Mouse (Mus musculus): ENCODE results near the gene Tspan2.

Tspan2 gene

DNA sequence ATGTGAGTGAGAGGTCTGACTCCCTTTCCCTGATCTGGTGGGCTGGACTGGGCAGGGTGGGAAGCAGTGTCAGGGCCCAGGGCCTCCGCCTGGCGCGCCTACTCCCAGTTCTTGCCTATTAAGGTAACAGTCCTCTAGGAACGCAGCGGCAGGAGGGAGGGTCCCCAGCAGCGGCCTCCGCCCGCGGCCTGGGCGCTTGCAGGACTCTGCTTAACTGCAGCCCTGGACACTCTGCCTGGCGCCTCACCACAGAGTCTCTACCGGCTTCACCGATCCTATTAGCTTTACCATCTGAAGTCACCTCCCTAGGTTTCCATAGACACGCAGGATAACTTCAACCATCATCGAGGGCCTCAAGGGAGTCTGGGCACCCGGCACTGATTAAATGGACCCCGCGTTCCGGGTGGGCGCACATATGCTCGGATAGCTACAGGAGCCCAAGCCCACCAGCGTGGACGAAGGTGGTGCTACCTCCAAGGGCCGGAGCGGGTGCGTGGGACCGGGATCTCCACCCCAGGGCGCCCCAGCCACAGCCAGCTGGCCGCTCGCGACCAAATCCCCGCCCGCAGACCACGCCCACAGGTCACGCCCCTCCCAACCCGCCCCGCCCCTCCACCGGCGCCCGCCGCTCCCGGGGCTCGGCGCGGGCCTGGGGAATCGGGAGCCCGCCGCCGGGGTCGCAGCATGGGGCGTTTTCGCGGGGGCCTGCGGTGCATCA lies at the start of gene Tspan2:
Gene Tspan2, plus strand, starts transcription at position 217 of the 718 bp plus-strand sequence.
- in situ Hi-C loops (cut with MboI): loop anchor here (10.0 kb wide), 1 partner anchor 260 kb away; the partner anchor contains the start of gene Sike1

DNA sequence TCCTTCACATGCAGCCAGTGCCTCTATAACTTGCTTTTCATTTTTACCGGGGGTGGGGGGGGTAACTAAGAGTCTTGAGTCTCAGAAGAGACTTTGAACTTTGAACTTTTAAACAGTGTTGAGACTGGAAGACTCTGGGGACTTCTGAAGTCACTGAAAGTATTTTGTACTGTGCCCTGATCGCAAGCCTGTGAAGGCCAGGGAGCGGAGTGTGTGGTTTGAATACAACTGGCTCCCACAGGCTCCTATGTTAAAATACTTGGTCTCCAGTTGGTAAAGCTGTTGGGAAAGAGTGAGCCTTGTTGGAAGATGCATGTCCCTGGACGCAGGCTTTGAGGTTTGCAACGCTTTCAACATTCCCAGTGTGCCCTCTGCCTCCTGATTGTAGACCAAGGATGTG lies 47.5 kb upstream of the Tspan2 start:
- in situ Hi-C loops (cut with MboI): loop anchor here (25.0 kb wide), 1 partner anchor 1200 kb away; no protein-coding TSS in a partner anchor

DNA sequence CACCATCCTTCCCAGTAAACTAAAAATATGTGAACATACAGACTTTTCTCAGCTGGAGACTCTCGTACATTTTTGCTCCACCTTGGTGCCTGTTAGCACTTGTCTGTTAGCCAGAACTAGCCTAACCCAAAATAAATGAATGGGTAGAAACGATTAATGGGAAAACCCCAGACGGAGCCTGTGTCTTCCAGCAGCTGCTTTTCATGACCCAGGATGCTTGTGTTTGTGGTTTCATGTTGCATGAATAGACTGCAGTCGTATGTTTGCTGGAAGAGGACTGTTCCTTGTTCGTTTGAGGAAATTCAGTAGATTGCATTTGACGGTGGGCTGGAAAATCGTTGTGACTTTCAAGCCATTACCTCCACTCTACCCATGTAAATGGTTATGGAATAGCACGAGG lies 46.5 kb upstream of the Tspan2 start:
- in situ Hi-C loops (cut with MboI): loop anchor here (25.0 kb wide), 1 partner anchor 1201 kb away; no protein-coding TSS in a partner anchor

GRCm38 (mm10) chr3:102691802-102692484 lies 42.4 kb upstream of the Tspan2 start:
- in situ Hi-C loops (cut with MboI): loop anchor here (25.0 kb wide), 1 partner anchor 1205 kb away; no protein-coding TSS in a partner anchor

GRCm38 (mm10) chr3:102692758-102693325 lies 41.5 kb upstream of the Tspan2 start:
- in situ Hi-C loops (cut with MboI): loop anchor here (25.0 kb wide), 1 partner anchor 1206 kb away; no protein-coding TSS in a partner anchor

DNA sequence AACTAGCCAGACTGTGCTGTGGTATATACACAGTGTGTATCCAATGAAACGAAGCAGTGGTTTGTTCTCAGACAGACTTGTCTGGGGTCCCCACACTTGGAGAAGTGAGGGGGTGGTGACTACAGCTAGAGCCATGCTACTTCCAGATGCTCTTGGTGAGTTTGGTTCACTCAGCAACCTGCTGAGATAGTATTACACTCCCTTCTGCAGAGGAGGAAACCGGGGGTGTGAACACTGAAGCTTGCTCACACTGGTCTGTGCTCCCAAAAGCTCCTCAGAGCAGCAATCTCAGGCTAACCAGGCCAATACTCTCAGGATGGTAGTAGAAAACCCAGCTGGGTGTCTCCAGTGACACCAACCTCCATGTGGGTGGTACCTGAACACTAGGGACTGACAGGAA lies 36.2 kb upstream of the Tspan2 start:
- in situ Hi-C loops (cut with MboI): loop anchor here (25.0 kb wide), 1 partner anchor 1211 kb away; no protein-coding TSS in a partner anchor

GRCm38 (mm10) chr3:102701303-102701702 lies 33.0 kb upstream of the Tspan2 start:
- in situ Hi-C loops (cut with MboI): no loop called here

DNA sequence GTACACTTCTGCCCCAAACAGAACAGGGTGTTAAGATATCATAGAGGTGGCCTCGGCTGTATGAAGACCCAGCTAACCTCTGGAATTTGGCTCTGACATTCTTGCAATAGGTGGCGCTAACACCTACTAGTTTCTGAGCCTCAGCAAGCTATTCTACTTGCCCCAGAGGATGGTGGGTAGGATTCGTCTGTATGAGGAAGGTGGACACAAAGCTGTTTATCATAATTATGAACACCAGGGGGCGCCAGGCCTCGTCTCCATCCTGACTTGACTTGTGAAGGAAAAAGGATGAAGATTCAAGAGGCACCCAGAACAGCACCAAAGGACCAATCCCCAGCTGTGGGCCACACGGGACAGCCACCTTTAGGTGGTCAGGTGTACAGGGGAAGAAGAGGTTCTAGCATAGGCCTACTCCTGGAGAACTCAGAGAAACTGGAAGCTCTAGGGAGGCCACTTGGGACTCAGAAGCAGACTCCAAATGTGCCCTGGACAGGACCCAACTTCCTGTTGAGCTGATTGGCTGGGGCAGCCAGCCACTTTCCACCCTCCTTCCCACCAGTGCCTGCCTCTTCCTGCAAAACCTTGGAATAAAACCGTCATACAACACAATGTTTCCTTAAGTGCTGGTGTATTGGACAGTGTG lies 32.3 kb upstream of the Tspan2 start:
- in situ Hi-C loops (cut with MboI): no loop called here

- in situ Hi-C loops (cut with MboI): no loop called here
These were observed 30.3 kb upstream of the Tspan2 start for GRCm38 (mm10) chr3:102704001-102704401.

DNA sequence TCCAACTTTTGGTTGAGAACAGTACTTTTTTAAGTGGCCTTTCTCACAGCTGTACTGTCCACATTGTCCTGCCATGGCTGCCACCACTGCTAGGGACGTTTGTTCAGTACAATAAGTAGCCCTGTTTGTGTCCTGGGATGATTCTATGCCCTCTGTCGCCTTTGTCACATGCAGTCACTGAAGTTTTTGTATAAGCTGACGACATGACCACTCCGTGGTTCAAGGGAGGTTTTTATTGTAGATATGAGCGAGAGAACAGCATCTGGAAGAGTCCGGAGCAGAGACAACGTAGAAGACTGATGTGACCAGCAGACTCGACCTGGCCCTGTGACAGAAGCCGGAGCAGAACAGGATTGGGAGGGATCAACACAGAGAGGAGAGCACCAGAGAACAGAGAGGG lies 25.7 kb upstream of the Tspan2 start:
- in situ Hi-C loops (cut with MboI): no loop called here

DNA sequence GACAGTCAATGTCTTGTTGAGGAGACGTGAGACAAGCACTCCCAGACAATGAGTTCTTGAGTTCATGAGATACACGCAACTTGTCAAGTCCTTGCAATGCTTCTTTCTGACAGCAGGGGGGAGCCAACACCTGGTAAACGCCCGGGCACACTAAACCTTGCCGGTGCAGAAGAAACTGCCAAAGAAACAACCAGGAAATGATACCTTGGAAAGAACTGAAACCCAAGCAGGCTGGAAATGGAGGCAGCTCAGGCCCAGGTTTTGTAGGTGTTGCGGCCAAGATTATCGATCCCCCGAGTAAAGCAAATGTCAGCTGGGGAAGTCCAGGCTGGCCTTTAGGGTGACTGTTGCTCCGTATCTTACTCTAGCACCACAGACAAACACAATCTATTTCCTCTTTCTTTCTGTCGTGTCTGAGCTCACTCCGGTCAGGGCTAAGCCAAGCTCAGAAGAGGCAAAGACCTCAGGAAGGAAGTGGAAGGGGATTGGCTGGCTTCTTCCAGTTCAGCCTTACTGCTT lies 19.2 kb upstream of the Tspan2 start:
- in situ Hi-C loops (cut with MboI): loop anchor here (5.0 kb wide), 1 partner anchor 87 kb away; no protein-coding TSS in a partner anchor

DNA sequence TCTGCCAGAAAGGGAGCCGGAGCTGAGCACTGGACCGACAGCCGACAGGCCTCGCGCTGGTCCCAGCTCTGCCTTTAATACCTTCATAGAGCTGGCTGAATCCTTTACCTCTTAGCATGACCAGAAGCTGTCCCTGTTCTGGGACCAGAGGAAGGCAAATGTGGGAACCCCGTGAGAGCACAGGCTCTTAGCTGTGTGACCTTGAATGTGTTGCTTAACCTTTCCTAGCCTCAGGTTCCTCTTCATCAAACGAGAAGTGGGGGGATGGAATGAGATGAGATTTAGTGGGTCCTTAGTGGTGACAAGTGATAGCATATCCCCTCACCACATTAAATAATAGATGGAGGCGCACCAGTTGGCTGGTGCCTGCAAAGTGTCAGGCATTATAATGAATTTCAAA lies 18.5 kb upstream of the Tspan2 start:
- in situ Hi-C loops (cut with MboI): loop anchor here (5.0 kb wide), 1 partner anchor 86 kb away; no protein-coding TSS in a partner anchor

- in situ Hi-C loops (cut with MboI): loop anchor here (5.0 kb wide), 1 partner anchor 85 kb away; no protein-coding TSS in a partner anchor
These were observed 16.6 kb upstream of the Tspan2 start for GRCm38 (mm10) chr3:102717586-102718285.

DNA sequence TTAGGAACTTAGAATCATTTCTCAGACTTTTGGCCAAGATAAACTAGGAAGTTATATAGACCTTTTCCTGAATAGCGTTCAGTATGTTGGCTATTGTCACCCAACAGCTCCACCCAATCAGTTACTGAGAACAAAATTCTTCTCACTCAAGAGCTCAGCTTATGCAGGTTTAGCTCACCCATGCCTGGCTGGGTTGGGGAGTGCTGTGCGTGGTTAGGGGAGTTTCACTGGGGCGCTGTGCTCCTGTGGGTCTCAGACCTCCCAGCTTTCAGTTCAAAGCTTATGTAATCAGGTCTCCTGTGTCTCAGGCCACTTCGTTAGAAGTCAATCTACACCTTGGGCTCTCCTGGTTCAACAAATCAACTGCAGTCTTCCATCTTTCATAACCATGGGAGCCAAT lies 11.2 kb upstream of the Tspan2 start:
- in situ Hi-C loops (cut with MboI): no loop called here

DNA sequence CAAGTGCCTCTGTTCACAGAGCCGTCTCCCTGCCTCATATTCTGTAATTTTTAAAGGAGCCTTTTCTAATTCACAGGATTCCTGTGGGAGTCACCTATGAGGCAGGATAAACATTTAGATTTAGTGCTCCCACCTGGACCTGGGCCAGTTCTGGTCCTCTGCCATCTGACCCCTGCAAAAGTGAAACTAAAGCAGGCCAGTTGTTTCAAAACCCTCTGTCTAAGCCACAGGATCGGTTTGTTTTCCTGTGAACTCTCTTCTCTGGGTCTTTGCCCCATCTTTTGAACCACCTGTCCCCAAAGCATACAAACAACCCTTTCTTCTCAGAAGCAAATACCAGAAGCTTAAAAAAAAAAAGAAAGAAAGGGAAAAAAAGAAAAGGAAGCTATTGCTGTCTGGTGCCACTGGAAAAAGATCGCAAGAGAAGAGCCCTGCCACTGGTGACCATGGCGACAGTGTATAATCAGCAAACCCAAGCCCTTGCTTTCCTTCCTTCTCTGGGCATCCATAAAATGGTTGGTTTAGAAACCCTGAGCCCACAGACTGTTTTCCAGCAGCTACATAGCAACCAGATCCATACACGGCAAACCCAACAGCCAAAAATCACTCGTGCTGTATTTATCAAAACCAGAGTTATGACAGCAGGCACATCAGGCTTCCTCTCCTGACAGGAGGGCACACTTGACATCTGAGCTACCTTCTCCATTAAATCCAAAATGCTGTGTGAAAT lies 10.3 kb upstream of the Tspan2 start:
- in situ Hi-C loops (cut with MboI): no loop called here

GRCm38 (mm10) chr3:102724798-102725459 lies 9.4 kb upstream of the Tspan2 start:
- in situ Hi-C loops (cut with MboI): no loop called here

DNA sequence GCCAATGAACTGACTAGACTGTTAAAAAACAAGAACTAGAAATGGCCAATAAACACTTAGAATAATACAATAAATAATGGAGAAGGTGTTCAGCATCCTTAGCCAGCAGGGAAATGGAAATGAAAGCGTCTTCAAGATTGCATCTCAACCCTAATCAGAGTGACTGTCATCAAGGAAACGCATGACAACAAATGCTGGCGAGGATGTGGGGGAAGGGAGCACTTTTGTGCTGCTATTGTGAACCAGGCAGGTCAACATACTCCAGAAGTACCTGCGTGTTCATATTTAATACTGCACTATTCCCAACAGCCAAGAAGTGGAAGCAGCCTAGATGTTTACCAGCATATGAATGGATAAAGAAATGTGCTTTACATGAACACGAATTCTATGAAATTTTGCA lies 4.9 kb upstream of the Tspan2 start:
- in situ Hi-C loops (cut with MboI): no loop called here

GRCm38 (mm10) chr3:102731112-102731511 lies 3.2 kb upstream of the Tspan2 start:
- in situ Hi-C loops (cut with MboI): loop anchor here (10.0 kb wide), 1 partner anchor 264 kb away; the partner anchor contains the start of gene Sike1

GRCm38 (mm10) chr3:102732619-102733018 lies 1.7 kb upstream of the Tspan2 start:
- in situ Hi-C loops (cut with MboI): loop anchor here (10.0 kb wide), 1 partner anchor 262 kb away; the partner anchor contains the start of gene Sike1

DNA sequence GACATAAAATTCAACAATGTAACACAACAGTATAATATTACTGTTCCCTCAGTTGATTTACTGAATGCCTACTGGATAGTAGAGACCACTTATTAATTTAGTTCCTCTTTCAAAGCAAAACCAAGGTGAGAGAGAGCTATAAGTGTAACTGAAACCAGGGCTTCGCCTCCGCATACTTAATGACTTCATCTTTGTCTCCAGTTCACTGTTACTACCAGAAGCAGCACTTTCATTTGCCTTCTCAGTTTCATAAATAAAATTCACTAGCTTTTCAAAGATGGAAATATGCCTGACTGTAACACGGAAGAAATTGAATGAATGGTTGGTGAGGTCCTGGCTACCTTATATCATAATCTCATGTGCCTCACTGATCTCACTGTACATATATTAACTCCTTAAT lies 1.3 kb upstream of the Tspan2 start:
- in situ Hi-C loops (cut with MboI): loop anchor here (10.0 kb wide), 1 partner anchor 262 kb away; the partner anchor contains the start of gene Sike1

All from mature B cell (primary cell).